Mouse (Mus musculus): ENCODE results near the gene Zfp428.

GRCm38 (mm10) chr7:24504004-24504403 lies 2.8 kb upstream of the Zfp428 start:
- no peak for TF ChIP-seq CTCF (IDR thresholded peaks at IDR 0.05; ENCODE audit: borderline replicate concordance, insufficient read depth, low read depth, low read length)
- TF ChIP-seq POLR2A (IDR thresholded peaks at IDR 0.05; ENCODE audit: borderline replicate concordance, insufficient read depth, low read length) = no peak

Data from cerebellum, adult 2 months (tissue).